Mouse (Mus musculus) liver, postnatal 0 days (tissue): ENCODE results near the gene Hspd1.

ENCODE experiments used
- CTCF ChIP-seq: sonication (generic); IDR thresholded peaks from 2 replicates; pipeline ENCODE4 v1.5.1; 2016; ENCODE audit warnings: antibody characterized with exemption, low read depth
- EP300 ChIP-seq: IDR thresholded peaks from 2 replicates; pipeline ENCODE4 v1.6.1; 2016; ENCODE audit warnings: antibody characterized with exemption, low read depth, mild to moderate bottlenecking

- TF ChIP-seq CTCF (no peak), EP300 (no peak)
Observed at GRCm38 (mm10) chr1:55123046-55123445, 35.0 kb upstream of the Hspd1 start.
